Mouse (Mus musculus) liver, adult 2 months (tissue): ENCODE results near the gene Aldoart2. TPM values are rescaled to one million over a fixed set of nuclear protein-coding genes. Genes with fewer than 3 reads are reported as not detected.
A peak's percentile ranks its signal among the peaks of the same experiment; 100 is the strongest.

Source experiments
- DNase-seq: peaks from one replicate; pipeline ENCODE4 v3.0.0-alpha.2; 2011; ENCODE audit warnings: low read depth, low spot score; ENCODE audit errors: extremely low read depth
- H3K27ac ChIP-seq: fragments of 200-500 bp; replicated peaks from 2 replicates; pipeline ENCODE4 v1.5.1; 2012; ENCODE audit warnings: low read depth, mild to moderate bottlenecking, control low read depth, inconsistent platforms, low read length; ENCODE audit not compliant: insufficient read depth
- H3K27me3 ChIP-seq: fragments of 200-500 bp; 2 replicates; pipeline ENCODE4 v1.6.1; 2012; ENCODE audit warnings: mild to moderate bottlenecking, moderate library complexity, low read length, inconsistent platforms; ENCODE audit not compliant: control insufficient read depth, insufficient read depth
- H3K36me3 ChIP-seq: fragments of 200-500 bp; 2 replicates; pipeline ENCODE4 v1.6.1; 2012; ENCODE audit warnings: low read length, inconsistent platforms; ENCODE audit not compliant: control insufficient read depth, insufficient read depth
- H3K4me1 ChIP-seq: fragments of 200-500 bp; 2 replicates; pipeline ENCODE4 v1.6.1; 2011; ENCODE audit warnings: low read length; ENCODE audit not compliant: control insufficient read depth, insufficient read depth
- H3K4me3 ChIP-seq: fragments of 200-500 bp; 2 replicates; pipeline ENCODE4 v1.5.1; 2011; ENCODE audit warnings: low read depth, mild to moderate bottlenecking, control low read depth, low read length, moderate library complexity; ENCODE audit not compliant: insufficient read depth
- H3K79me2 ChIP-seq: fragments of 200-500 bp; 2 replicates; pipeline ENCODE4 v1.6.1; 2012; ENCODE audit warnings: inconsistent platforms, mild to moderate bottlenecking, low read length, moderate library complexity; ENCODE audit not compliant: control insufficient read depth, insufficient read depth
- H3K9ac ChIP-seq: fragments of 200-500 bp; 2 replicates; pipeline ENCODE4 v1.6.1; 2012; ENCODE audit warnings: low read depth, mild to moderate bottlenecking, control low read depth, inconsistent platforms, low read length
- CTCF ChIP-seq: fragments of 200-500 bp; IDR thresholded peaks from 2 replicates; pipeline ENCODE4 v1.5.1; 2011; ENCODE audit warnings: low read depth, low read length, control low read depth
- POLR2A ChIP-seq: fragments of 200-500 bp; IDR thresholded peaks from 2 replicates; pipeline ENCODE4 v1.6.1; 2011; ENCODE audit warnings: low read length, control low read depth; ENCODE audit not compliant: insufficient read depth; ENCODE audit errors: extremely low read depth
- WGBS: fragments of 180-500 bp; shearing (Covaris S2); methylation state at CpG from one replicate; pipeline ENCODE4 v1.1.7; 2018; 5-methylcytosine and 5-hydroxymethylcytosine counted together
- polyA plus RNA-seq: library from polyadenylated mRNA; depleted of rRNA; stranded (reverse); fragments of >200 nt; gene quantifications from 2 replicates; pipeline ENCODE4 v1.2.3, GENCODE M21; 2012; rRNA removed
- total RNA-seq: library from RNA; depleted of rRNA; stranded (reverse); fragments of >200 nt; gene quantifications from 2 replicates; pipeline ENCODE4 v1.2.3, GENCODE M21; 2014; rRNA removed

The Aldoart2 gene
- not detected in 2 replicates for total RNA-seq
- polyA plus RNA-seq = not detected in 2 replicates

DNA sequence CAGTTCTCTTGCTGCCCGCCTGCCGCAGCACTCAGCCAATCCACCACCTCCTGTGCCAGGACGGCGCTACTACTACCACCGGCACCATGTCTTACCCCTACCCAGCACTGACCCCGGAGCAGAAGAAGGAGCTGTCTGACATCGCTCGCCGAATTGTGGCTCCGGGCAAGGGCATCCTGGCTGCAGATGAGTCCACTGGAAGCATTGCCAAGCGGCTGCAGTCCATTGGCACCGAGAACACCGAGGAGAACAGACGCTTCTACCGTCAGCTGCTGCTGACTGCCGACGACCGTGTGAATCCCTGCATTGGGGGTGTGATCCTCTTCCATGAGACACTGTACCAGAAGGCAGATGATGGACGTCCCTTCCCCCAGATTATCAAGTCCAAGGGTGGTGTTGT is at the start of gene Aldoart2:
Aldoart2 (plus strand) TSS at position 34 of the 400 bp plus-strand sequence.
- WGBS = 94% methylated on average over 19 of the region's 19 CpGs
- no peak for DNase-seq
- no peaks in the 10 kb centered on the region for H3K79me2 ChIP-seq
- H3K27me3 ChIP-seq = 0 out of 2 replicates have a peak, but pooled peaks cover 2% of the 10 kb centered on the region
- no peaks in the 10 kb centered on the region for H3K36me3 ChIP-seq
- H3K9ac ChIP-seq = no peak within 1 kb of the TSS
- TF ChIP-seq CTCF (0 out of 2 replicates have a peak, but pooled peaks have one; percentile 0), POLR2A (no peak)
- no peak within 1 kb of the TSS for H3K4me3 ChIP-seq
- no peaks in the 10 kb centered on the region for H3K4me1 ChIP-seq
- H3K27ac ChIP-seq = no peak within 1 kb of the TSS

GRCm38 (mm10) chr12:55518061-55518738 is 46.8 kb upstream of the Aldoart2 start:
- H3K27ac ChIP-seq = no peak overlapping the region
- TF ChIP-seq POLR2A (no peak), CTCF (peak; percentile 85)
- no peak for DNase-seq
- H3K9ac ChIP-seq = no peak overlapping the region
- H3K27me3 ChIP-seq = no peaks in the 10 kb centered on the region; the same call in 1 of the 2 replicates
- no peaks in the 10 kb centered on the region for H3K4me1 ChIP-seq
- no peaks in the 10 kb centered on the region for H3K79me2 ChIP-seq
- WGBS = 51% methylated on average over 15 of the region's 15 CpGs
- H3K4me3 ChIP-seq = no peak overlapping the region
- H3K36me3 ChIP-seq = no peaks in the 10 kb centered on the region

- no peaks in the 10 kb centered on the region for H3K79me2 ChIP-seq
- no peak overlapping the region for H3K9ac ChIP-seq
- H3K36me3 ChIP-seq = no peaks in the 10 kb centered on the region
- H3K27ac ChIP-seq = no peak overlapping the region
- H3K27me3 ChIP-seq = no peaks in the 10 kb centered on the region; the same call in 1 of the 2 replicates
- no peaks in the 10 kb centered on the region for H3K4me1 ChIP-seq
- H3K4me3 ChIP-seq = no peak overlapping the region
- WGBS = 51% methylated on average over 15 of the region's 15 CpGs
- DNase-seq = peak; percentile 2
- no peak for TF ChIP-seq POLR2A
- no peak for TF ChIP-seq CTCF
These were observed 37.9 kb upstream of the Aldoart2 start for GRCm38 (mm10) chr12:55526983-55527752.

- no peak overlapping the region for H3K9ac ChIP-seq
- no peak overlapping the region for H3K27ac ChIP-seq
- H3K4me3 ChIP-seq = no peak overlapping the region
- no peak for DNase-seq
- no peaks in the 10 kb centered on the region for H3K79me2 ChIP-seq
- WGBS = 14% methylated on average over 14 of the region's 14 CpGs
- peaks cover 4% of the 10 kb centered on the region; the same call in 1 of the 2 replicates for H3K27me3 ChIP-seq
- H3K4me1 ChIP-seq = no peaks in the 10 kb centered on the region
- no peak for TF ChIP-seq POLR2A
- no peak for TF ChIP-seq CTCF
- H3K36me3 ChIP-seq = no peaks in the 10 kb centered on the region
These were observed 28.4 kb upstream of the Aldoart2 start for GRCm38 (mm10) chr12:55536537-55537135.

GRCm38 (mm10) chr12:55537742-55538141 is 27.3 kb upstream of the Aldoart2 start:
- H3K4me3 ChIP-seq = no peak overlapping the region
- H3K27ac ChIP-seq = no peak overlapping the region
- 73% methylated on average over 7 of the region's 7 CpGs for WGBS
- no peaks in the 10 kb centered on the region for H3K79me2 ChIP-seq
- H3K4me1 ChIP-seq = no peaks in the 10 kb centered on the region
- TF ChIP-seq CTCF (no peak), POLR2A (no peak)
- no peak for DNase-seq
- no peak overlapping the region for H3K9ac ChIP-seq
- peaks cover 4% of the 10 kb centered on the region; the same call in 1 of the 2 replicates for H3K27me3 ChIP-seq
- no peaks in the 10 kb centered on the region for H3K36me3 ChIP-seq
